ENCODE assay signal across 16 mouse cellular contexts in genomic region chr11:95343180-95343579, GRCm38 (mm10). TPM values are rescaled to one million over a fixed set of nuclear protein-coding genes. Genes with fewer than 3 reads are reported as not detected.
DNase-seq lines count a peak whose midpoint lies in the region; ATAC-seq and TF ChIP-seq lines count a peak whose summit lies in the region.
"Had no signal": no experiment of that assay in that cellular context is flagged by ENCODE, and none has a peak within 500 bp of the region (broad histone marks: within the 10 kb centered on the region; RNA-seq: fewer than 3 reads in every experiment).

No protein-coding gene starts in this region.

- H3K9me3 ChIP-seq in liver, embryonic 13.5 days (replicated peaks) = no peaks in the 10 kb centered on the region
- H3K9me3 ChIP-seq: embryonic facial prominence, embryonic 10.5 days; forebrain, embryonic 10.5 days; hindbrain, embryonic 12.5 days; midbrain, embryonic 12.5 days; stomach, embryonic 15.5 days had no signal

- no peak overlapping the region for H3K4me3 ChIP-seq in layer of hippocampus, adult 2 months
- H3K4me3 ChIP-seq in liver, embryonic 13.5 days (replicated peaks) = peak overlapping the region; percentile 100
- H3K4me3 ChIP-seq: embryonic facial prominence, embryonic 10.5 days; forebrain, embryonic 10.5 days; hindbrain, embryonic 12.5 days; midbrain, embryonic 12.5 days; stomach, embryonic 15.5 days had no signal

- H3K9ac ChIP-seq in liver, embryonic 13.5 days = peak overlapping the region; percentile 100
- H3K9ac ChIP-seq: hindbrain, embryonic 12.5 days; midbrain, embryonic 12.5 days; stomach, embryonic 15.5 days had no signal

- peaks cover 95% of the 10 kb centered on the region for H3K4me1 ChIP-seq in liver, embryonic 13.5 days (replicated peaks)

- peak in 1 of 2 experiments; percentile 23 for DNase-seq in layer of hippocampus, adult 2 months (ENCODE audit: low spot score in 2 of 2)
- no peak for DNase-seq in layer of hippocampus, adult 8-10 months (ENCODE audit: low spot score in 2 of 2)
- DNase-seq in 3T3-L1 (ENCODE audit: low read depth, low spot score) (peak; percentile 24), 416B (ENCODE audit: low read depth) (peak; percentile 69)
- no peak for DNase-seq in liver, embryonic 13.5 days
- DNase-seq in spleen, postnatal 4 days (ENCODE audit: low spot score in 2 of 2) = no peak
- DNase-seq in layer of hippocampus, adult 9-11 months = no peak
- no peak for DNase-seq in thymus, adult 18-20 months
- DNase-seq: adrenal gland, adult 8-10 months; cerebellum, postnatal 14 days; kidney, adult 11 months had no signal

- TF ChIP-seq CTCF in layer of hippocampus, adult 2 months (conservative IDR thresholded peaks at IDR 0.05) = no peak

- WGBS in liver, embryonic 13.5 days (ENCODE audit: insufficient replicate concordance) = 58% methylated on average over 4 of the region's 4 CpGs

- no peaks in the 10 kb centered on the region for H3K27me3 ChIP-seq in liver, embryonic 13.5 days
- H3K27me3 ChIP-seq: stomach, embryonic 15.5 days had no signal

- H3K36me3 ChIP-seq in liver, embryonic 13.5 days = peaks cover 83% of the 10 kb centered on the region
- H3K36me3 ChIP-seq: midbrain, embryonic 12.5 days had no signal

- ATAC-seq in liver, embryonic 13.5 days (ENCODE audit: low read depth) = no peak

- peak overlapping the region; percentile 64 for H3K27ac ChIP-seq in layer of hippocampus, adult 2 months
- peak overlapping the region; percentile 100 for H3K27ac ChIP-seq in liver, embryonic 13.5 days
- H3K27ac ChIP-seq: embryonic facial prominence, embryonic 10.5 days; forebrain, embryonic 10.5 days; hindbrain, embryonic 12.5 days; midbrain, embryonic 12.5 days; stomach, embryonic 15.5 days had no signal

- H3K4me2 ChIP-seq in liver, embryonic 13.5 days = peak overlapping the region; percentile 86
- H3K4me2 ChIP-seq: hindbrain, embryonic 12.5 days; midbrain, embryonic 12.5 days; stomach, embryonic 15.5 days had no signal

RNA-seq across cellular contexts. Expression of gene Fam117a, which starts 6.4 kb away (rescaled TPM):
- 1 to 10 TPM; 4.1 to 6.0 TPM for total RNA-seq in layer of hippocampus, adult 2 months (2021)
- total RNA-seq in layer of hippocampus, adult 8-10 months (2022) = 10 to 100 TPM in 1 of 4 experiments, 1 to 10 TPM in 3; 6.0 to 13.3 (median 7.4) TPM
- polyA plus RNA-seq in liver, embryonic 13.5 days (2015; fragmentation: Nextera tagmentation; extraction: Ambion mirVana) = 58.0 and 64.5 TPM in 2 replicates

RNA-seq across cellular contexts. Expression of gene Kat7, which starts 33.1 kb away (rescaled TPM):
- 10 to 100 TPM; 83.3 to 85.7 TPM for total RNA-seq in layer of hippocampus, adult 2 months (2021)
- 10 to 100 TPM; 73.3 to 86.4 (median 84.0) TPM for total RNA-seq in layer of hippocampus, adult 8-10 months (2022)
- 33.4 and 39.7 TPM in 2 replicates for polyA plus RNA-seq in liver, embryonic 13.5 days (2015; fragmentation: Nextera tagmentation; extraction: Ambion mirVana)

RNA-seq across cellular contexts. Expression of gene Slc35b1, which starts 41.3 kb away (rescaled TPM):
- 10 to 100 TPM; 64.4 to 69.2 TPM for total RNA-seq in layer of hippocampus, adult 2 months (2021)
- 10 to 100 TPM; 59.4 to 78.3 (median 73.1) TPM for total RNA-seq in layer of hippocampus, adult 8-10 months (2022)
- polyA plus RNA-seq in liver, embryonic 13.5 days (2015; fragmentation: Nextera tagmentation; extraction: Ambion mirVana) = 54.7 and 58.1 TPM in 2 replicates

Comparison
In these comparisons a context has a peak if more than half of its experiments do, and no peak if none do; other contexts are left out.
1. DNase-seq: peak in 3T3-L1 (single experiment) and 416B (single experiment); none in layer of hippocampus, adult 8-10 months (0 of 2), liver, embryonic 13.5 days (single experiment), spleen, postnatal 4 days (0 of 2), layer of hippocampus, adult 9-11 months (single experiment) and thymus, adult 18-20 months (0 of 2).